Mouse (Mus musculus) limb, embryonic 11.5 days (tissue): ENCODE data around the gene Rnasel. TPM values are rescaled to one million over a fixed set of nuclear protein-coding genes. Genes with fewer than 3 reads are reported as not detected.
A peak's percentile ranks its signal among the peaks of the same experiment; 100 is the strongest.

ENCODE experiments used
- ATAC-seq: fragments of 200-750 bp; cut with Nextera tagmentation; 2 replicates; pipeline ENCODE4 v1.8.0; 2017; ENCODE audit warnings: low read depth; ENCODE audit not compliant: insufficient number of reproducible peaks, low FRiP score, low TSS enrichment
- DNase-seq: peaks from one replicate; pipeline ENCODE4 v3.0.0-alpha.2; 2015; ENCODE audit warnings: low spot score
- H3K27ac ChIP-seq: fragments of 300-500 bp; sonication (generic); replicated peaks from 2 replicates; pipeline ENCODE4 v1.5.1; 2014; ENCODE audit warnings: low read depth, mild to moderate bottlenecking, low read length
- H3K27me3 ChIP-seq: fragments of 300-500 bp; sonication (generic); 2 replicates; pipeline ENCODE4 v1.6.1; 2014; ENCODE audit warnings: mild to moderate bottlenecking, low read length, mixed read lengths; ENCODE audit not compliant: control insufficient read depth, insufficient read depth
- H3K36me3 ChIP-seq: fragments of 300-500 bp; sonication (generic); 2 replicates; pipeline ENCODE4 v1.6.1; 2014; ENCODE audit warnings: mild to moderate bottlenecking, low read length, moderate library complexity, mixed read lengths; ENCODE audit not compliant: control insufficient read depth, insufficient read depth
- H3K4me1 ChIP-seq: fragments of 300-500 bp; sonication (generic); 2 replicates; pipeline ENCODE4 v1.6.1; 2014; ENCODE audit warnings: low read length, mixed read lengths; ENCODE audit not compliant: control insufficient read depth, insufficient read depth
- H3K4me2 ChIP-seq: fragments of 300-500 bp; sonication (generic); 2 replicates; pipeline ENCODE4 v1.6.1; 2014; ENCODE audit warnings: low read depth, mild to moderate bottlenecking, moderate library complexity; ENCODE audit not compliant: severe bottlenecking
- H3K4me3 ChIP-seq: fragments of 300-500 bp; sonication (generic); 2 replicates; pipeline ENCODE4 v1.5.1; 2014; ENCODE audit warnings: low read depth, low read length
- H3K9ac ChIP-seq: fragments of 300-500 bp; sonication (generic); 2 replicates; pipeline ENCODE4 v1.6.1; 2014; ENCODE audit warnings: mild to moderate bottlenecking, low read length
- H3K9me3 ChIP-seq: fragments of 300-500 bp; sonication (generic); 2 replicates; pipeline ENCODE4 v1.6.1; 2016; ENCODE audit warnings: low read length; ENCODE audit not compliant: control insufficient read depth
- WGBS: fragments of 180-500 bp; shearing (Covaris S2); extraction: QIAGEN DNeasy Blood & Tissue Kit; methylation state at CpG from one replicate; pipeline ENCODE4 v1.1.7; 2014; 5-methylcytosine and 5-hydroxymethylcytosine counted together
- polyA plus RNA-seq: library from polyadenylated mRNA; unstranded; fragments of >200 nt; fragmentation: Nextera tagmentation; extraction: Ambion mirVana; gene quantifications from 2 replicates; pipeline ENCODE4 v1.2.1, GENCODE M21; 2014

The Rnasel gene
- polyA plus RNA-seq, 1 experiment from 2014 or later: 10.2 TPM

DNA sequence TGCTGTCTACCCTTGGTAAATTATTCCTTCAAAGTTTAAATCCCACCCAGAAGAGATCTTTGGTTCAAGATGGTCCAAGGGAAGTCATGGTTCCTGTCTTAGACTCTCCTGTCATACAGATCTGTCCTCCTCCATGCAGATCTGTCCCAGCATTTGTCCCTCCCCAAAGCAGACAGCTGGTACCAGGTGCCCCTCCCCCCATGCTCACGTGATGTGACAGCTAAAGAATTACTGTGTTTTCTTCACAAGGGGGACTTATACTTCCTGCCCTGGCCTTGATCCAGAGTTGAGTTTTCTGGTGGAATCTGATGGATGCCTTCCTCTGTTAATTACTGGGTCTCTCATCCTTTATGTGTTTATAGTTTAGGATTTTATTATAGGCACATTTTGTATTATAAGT lies 677 bp upstream of the Rnasel start:
- no peaks in the 10 kb centered on the region for H3K9me3 ChIP-seq
- H3K36me3 ChIP-seq: no peaks in the 10 kb centered on the region
- no peak overlapping the region for H3K27ac ChIP-seq
- no peak for ATAC-seq
- no peak overlapping the region for H3K4me3 ChIP-seq
- 4% methylated on average over 1 of the region's 1 CpGs for WGBS
- H3K27me3 ChIP-seq: no peaks in the 10 kb centered on the region
- H3K4me1 ChIP-seq: 0 out of 2 replicates have a peak, but pooled peaks cover 3% of the 10 kb centered on the region
- peak; percentile 56 for DNase-seq
- H3K9ac ChIP-seq: no peak overlapping the region
- H3K4me2 ChIP-seq: no peak overlapping the region

DNA sequence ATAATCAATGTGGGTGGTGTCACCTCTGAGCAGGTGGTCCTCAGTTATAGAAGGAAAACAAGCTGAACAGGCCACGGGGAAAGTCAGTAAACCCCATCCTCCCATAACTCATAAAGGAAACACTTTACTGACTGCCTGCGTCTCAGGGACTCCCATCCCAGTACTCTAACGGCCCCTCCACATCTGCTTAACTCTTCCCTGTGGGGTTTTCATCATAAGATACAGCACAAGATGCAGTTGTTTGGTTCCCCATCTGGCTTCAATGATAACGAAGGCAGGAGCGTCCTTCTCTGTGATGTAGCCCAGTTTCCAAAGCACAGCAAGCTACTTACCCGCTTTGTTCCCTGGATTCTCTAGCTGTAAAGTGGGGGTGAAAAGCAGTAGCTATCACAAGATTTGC lies 828 bp downstream of the Rnasel start:
- peak overlapping the region; percentile 27 for H3K4me3 ChIP-seq
- 0 out of 2 replicates have a peak, but pooled peaks cover 3% of the 10 kb centered on the region for H3K4me1 ChIP-seq
- no peak overlapping the region for H3K27ac ChIP-seq
- H3K27me3 ChIP-seq: no peaks in the 10 kb centered on the region
- DNase-seq (no peak), ATAC-seq (no peak)
- peak overlapping the region; percentile 59 for H3K4me2 ChIP-seq
- no peaks in the 10 kb centered on the region for H3K36me3 ChIP-seq
- peak overlapping the region; percentile 84 for H3K9ac ChIP-seq
- WGBS: 52% methylated on average over 6 of the region's 6 CpGs
- no peaks in the 10 kb centered on the region for H3K9me3 ChIP-seq

DNA sequence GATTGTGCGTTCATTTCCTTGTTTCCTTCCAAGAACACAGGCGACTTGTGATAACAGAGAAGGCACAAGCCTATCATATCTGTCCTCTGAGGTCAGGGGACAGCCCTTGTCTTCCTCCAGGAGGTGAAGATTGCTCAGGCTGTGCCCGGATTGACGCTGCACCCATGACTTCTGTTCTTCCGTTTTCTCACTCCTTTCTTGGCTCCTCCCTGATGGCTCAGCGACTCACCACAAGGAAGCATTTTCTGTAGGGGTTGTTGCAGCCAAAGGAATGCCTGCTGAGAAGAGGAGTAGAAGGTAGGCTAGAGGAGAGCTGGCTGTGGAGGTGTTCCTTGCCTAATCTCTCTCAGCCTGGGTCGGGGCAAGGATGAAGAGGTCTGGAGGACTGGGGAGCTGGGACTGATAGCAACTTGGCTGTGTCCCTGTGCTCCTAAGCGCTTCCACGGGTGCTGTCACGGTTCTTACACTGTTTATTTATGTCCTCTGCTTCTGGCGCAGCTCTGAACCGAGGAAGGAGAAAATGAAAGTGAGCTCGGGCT lies 2.6 kb downstream of the Rnasel start:
- Histone ChIP-seq H3K27me3 (no peaks in the 10 kb centered on the region), H3K9me3 (no peaks in the 10 kb centered on the region), H3K4me3 (no peak overlapping the region), H3K27ac (no peak overlapping the region), H3K9ac (peak overlapping the region; percentile 14; the same call in 1 of the 2 replicates), H3K4me2 (no peak overlapping the region), H3K4me1 (0 out of 2 replicates have a peak, but pooled peaks cover 3% of the 10 kb centered on the region), H3K36me3 (no peaks in the 10 kb centered on the region)
- WGBS: 44% methylated on average over 13 of the region's 13 CpGs
- ATAC-seq: no peak
- peak; percentile 21 for DNase-seq

DNA sequence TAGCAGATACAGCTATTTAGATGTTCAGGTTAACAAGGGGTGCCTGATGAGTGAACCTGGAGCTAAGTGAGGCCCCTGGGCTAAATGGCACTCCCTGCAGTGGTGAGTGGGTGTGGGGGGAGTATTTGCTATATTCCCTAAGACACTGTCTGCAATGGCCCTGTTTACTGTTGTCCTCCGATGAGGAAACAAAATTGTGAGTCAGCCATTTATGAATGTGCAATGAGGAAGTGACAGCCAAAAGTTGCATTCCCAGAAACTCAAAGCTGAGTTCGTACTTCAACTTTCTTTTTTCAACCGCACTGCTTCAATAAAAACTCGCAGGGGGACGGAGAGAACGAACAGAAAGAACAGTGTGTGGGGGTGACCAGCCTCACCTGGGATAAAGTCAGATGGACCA lies 3.3 kb downstream of the Rnasel start:
- Histone ChIP-seq H3K9ac (no peak overlapping the region), H3K4me3 (no peak overlapping the region), H3K27me3 (no peaks in the 10 kb centered on the region), H3K4me2 (no peak overlapping the region), H3K4me1 (0 out of 2 replicates have a peak, but pooled peaks cover 3% of the 10 kb centered on the region), H3K36me3 (no peaks in the 10 kb centered on the region), H3K27ac (no peak overlapping the region), H3K9me3 (no peaks in the 10 kb centered on the region)
- DNase-seq: no peak
- WGBS: 91% methylated on average over 6 of the region's 6 CpGs
- no peak for ATAC-seq

DNA sequence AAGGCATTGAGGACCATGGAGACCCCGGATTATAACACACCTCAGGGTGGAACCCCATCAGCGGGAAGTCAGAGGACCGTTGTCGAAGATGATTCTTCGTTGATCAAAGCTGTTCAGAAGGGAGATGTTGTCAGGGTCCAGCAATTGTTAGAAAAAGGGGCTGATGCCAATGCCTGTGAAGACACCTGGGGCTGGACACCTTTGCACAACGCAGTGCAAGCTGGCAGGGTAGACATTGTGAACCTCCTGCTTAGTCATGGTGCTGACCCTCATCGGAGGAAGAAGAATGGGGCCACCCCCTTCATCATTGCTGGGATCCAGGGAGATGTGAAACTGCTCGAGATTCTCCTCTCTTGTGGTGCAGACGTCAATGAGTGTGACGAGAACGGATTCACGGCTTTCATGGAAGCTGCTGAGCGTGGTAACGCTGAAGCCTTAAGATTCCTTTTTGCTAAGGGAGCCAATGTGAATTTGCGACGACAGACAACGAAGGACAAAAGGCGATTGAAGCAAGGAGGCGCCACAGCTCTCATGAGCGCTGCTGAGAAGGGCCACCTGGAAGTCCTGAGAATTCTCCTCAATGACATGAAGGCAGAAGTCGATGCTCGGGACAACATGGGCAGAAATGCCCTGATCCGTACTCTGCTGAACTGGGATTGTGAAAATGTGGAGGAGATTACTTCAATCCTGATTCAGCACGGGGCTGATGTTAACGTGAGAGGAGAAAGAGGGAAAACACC lies 4.7 kb downstream of the Rnasel start:
- H3K4me3 ChIP-seq: no peak overlapping the region
- H3K36me3 ChIP-seq: no peaks in the 10 kb centered on the region
- DNase-seq: peak; percentile 19
- no peak overlapping the region for H3K27ac ChIP-seq
- WGBS: 75% methylated on average over 25 of the region's 25 CpGs
- no peak for ATAC-seq
- no peaks in the 10 kb centered on the region for H3K27me3 ChIP-seq
- 0 out of 2 replicates have a peak, but pooled peaks cover 3% of the 10 kb centered on the region for H3K4me1 ChIP-seq
- no peak overlapping the region for H3K4me2 ChIP-seq
- H3K9me3 ChIP-seq: no peaks in the 10 kb centered on the region
- no peak overlapping the region for H3K9ac ChIP-seq

DNA sequence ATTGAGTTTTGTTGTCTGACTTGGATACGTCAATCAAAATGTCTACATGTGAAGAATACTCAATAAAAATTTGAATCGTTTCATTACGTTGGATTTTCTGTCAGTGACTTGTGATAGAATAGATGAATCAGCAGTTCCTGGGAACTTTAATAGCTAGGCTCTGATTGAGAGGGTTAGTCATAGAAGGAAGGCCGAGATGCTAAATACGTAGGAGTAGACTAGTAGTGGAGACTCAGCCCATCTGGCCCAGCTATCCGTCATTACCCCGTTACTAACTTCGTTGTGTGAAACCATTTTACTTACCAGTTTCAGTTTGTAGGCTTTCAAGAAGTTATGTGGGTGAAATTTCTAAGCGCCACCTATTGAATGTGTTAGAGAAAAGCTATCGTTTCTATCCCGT lies 14.9 kb downstream of the Rnasel start:
- no peak overlapping the region for H3K27ac ChIP-seq
- no peaks in the 10 kb centered on the region for H3K4me1 ChIP-seq
- no peak overlapping the region for H3K4me3 ChIP-seq
- no peaks in the 10 kb centered on the region for H3K36me3 ChIP-seq
- DNase-seq: no peak
- no peak overlapping the region for H3K9ac ChIP-seq
- no peak overlapping the region for H3K4me2 ChIP-seq
- no peak for ATAC-seq
- no peaks in the 10 kb centered on the region for H3K27me3 ChIP-seq
- WGBS: 92% methylated on average over 11 of the region's 11 CpGs
- H3K9me3 ChIP-seq: no peaks in the 10 kb centered on the region

DNA sequence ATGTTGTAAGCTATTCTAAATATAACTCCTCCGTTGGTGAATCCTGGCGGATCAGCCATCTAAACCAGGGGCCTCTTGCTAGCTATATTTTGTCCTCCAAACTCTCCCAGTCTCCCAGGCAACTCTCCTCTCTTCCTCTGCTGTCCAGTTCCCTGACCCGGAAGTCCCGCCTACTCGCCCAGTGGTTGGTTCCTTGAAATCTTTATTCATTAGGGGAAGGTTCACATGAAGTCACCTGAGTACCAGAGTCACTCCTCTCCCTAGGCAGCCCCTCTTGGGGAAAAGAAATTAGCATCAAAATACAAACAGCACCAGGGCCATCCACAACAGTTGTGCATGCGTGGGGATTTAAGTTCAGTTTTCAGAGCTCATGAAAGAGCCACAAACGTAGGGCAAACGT lies 17.1 kb downstream of the Rnasel start:
- DNase-seq (no peak), ATAC-seq (no peak)
- Histone ChIP-seq H3K9ac (no peak overlapping the region), H3K9me3 (no peaks in the 10 kb centered on the region), H3K36me3 (no peaks in the 10 kb centered on the region), H3K27me3 (no peaks in the 10 kb centered on the region), H3K4me2 (no peak overlapping the region), H3K27ac (no peak overlapping the region), H3K4me3 (no peak overlapping the region), H3K4me1 (no peaks in the 10 kb centered on the region)
- WGBS: 51% methylated on average over 8 of the region's 8 CpGs

DNA sequence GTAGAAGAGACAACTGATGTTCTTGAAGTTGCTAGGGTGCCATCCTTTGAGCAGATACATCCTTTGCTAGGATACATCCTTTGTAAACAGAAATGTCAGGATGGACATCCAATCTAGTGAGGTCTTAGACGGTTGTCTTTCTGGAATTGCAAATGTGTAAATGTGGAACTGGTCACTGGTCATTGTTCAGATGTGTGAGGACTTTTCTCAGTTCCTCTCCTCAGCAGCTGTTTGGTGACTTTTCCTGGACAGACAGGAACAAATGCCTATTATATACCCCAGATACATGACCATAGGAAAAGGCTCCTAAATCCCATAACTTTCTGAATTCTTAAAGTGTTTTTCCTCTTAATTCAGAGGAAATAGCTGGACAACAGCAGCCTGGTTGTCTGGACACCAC lies 18.1 kb downstream of the Rnasel start:
- Histone ChIP-seq H3K9ac (no peak overlapping the region), H3K27ac (no peak overlapping the region), H3K27me3 (no peaks in the 10 kb centered on the region), H3K9me3 (no peaks in the 10 kb centered on the region), H3K4me3 (no peak overlapping the region), H3K36me3 (no peaks in the 10 kb centered on the region), H3K4me1 (no peaks in the 10 kb centered on the region), H3K4me2 (no peak overlapping the region)
- 90% methylated on average over 1 of the region's 1 CpGs for WGBS
- DNase-seq (no peak), ATAC-seq (no peak)
